Mouse (Mus musculus): ENCODE results near the gene Tubg1. TPM values are rescaled to one million over a fixed set of nuclear protein-coding genes. Genes with fewer than 3 reads are reported as not detected.
A peak's percentile ranks its signal among the peaks of the same experiment; 100 is the strongest.

Gene Tubg1
- polyA plus RNA-seq, 2 experiments, result 32.4 to 52.7 TPM

- H3K4me1 ChIP-seq (ENCODE audit: control insufficient read depth, insufficient read depth, low read length), result peaks cover 12% of the 10 kb centered on the region
- H3K27ac ChIP-seq (replicated peaks; ENCODE audit: low read depth, low read length), result peak overlapping the region; percentile 81
- ATAC-seq (ENCODE audit: low FRiP score, low read depth) (peak; percentile 60), DNase-seq (ENCODE audit: low spot score) (peak; percentile 89)
- no peak overlapping the region for H3K4me2 ChIP-seq (replicated peaks; ENCODE audit: low read depth, low read length, severe bottlenecking)
- no peaks in the 10 kb centered on the region for H3K9me3 ChIP-seq (ENCODE audit: control insufficient read depth, low read length)
- WGBS, result 11% methylated on average over 9 of the region's 9 CpGs
- H3K4me3 ChIP-seq (replicated peaks; ENCODE audit: low read length), result no peak overlapping the region
- H3K36me3 ChIP-seq (ENCODE audit: control insufficient read depth, insufficient read depth, low read length), result no peaks in the 10 kb centered on the region
- TF ChIP-seq POLR2A (IDR thresholded peaks at IDR 0.05; ENCODE audit: borderline replicate concordance, extremely low read depth, insufficient read depth, insufficient read length), result no peak
- H3K9ac ChIP-seq (ENCODE audit: low read depth, low read length, severe bottlenecking), result peak overlapping the region; percentile 18; the same call in 1 of the 2 replicates
- H3K27me3 ChIP-seq (ENCODE audit: control insufficient read depth, insufficient read depth, low read length), result no peaks in the 10 kb centered on the region
These were observed 29.7 kb downstream of the Tubg1 start for GRCm38 (mm10) chr11:101149178-101150105.

GRCm38 (mm10) chr11:101151063-101151462, 31.3 kb downstream of the Tubg1 start:
- H3K27me3 ChIP-seq (ENCODE audit: control insufficient read depth, insufficient read depth, low read length), result no peaks in the 10 kb centered on the region
- ATAC-seq (ENCODE audit: low FRiP score, low read depth), result no peak
- H3K36me3 ChIP-seq (ENCODE audit: control insufficient read depth, insufficient read depth, low read length), result no peaks in the 10 kb centered on the region
- TF ChIP-seq POLR2A (IDR thresholded peaks at IDR 0.05; ENCODE audit: borderline replicate concordance, extremely low read depth, insufficient read depth, insufficient read length), result no peak
- DNase-seq (ENCODE audit: low spot score), result no peak
- peaks cover 17% of the 10 kb centered on the region for H3K4me1 ChIP-seq (ENCODE audit: control insufficient read depth, insufficient read depth, low read length)
- H3K4me3 ChIP-seq (replicated peaks; ENCODE audit: low read length), result no peak overlapping the region
- no peaks in the 10 kb centered on the region for H3K9me3 ChIP-seq (ENCODE audit: control insufficient read depth, low read length)
- no peak overlapping the region for H3K27ac ChIP-seq (replicated peaks; ENCODE audit: low read depth, low read length)
- no peak overlapping the region for H3K9ac ChIP-seq (ENCODE audit: low read depth, low read length, severe bottlenecking)
- 60% methylated on average over 2 of the region's 2 CpGs for WGBS
- H3K4me2 ChIP-seq (replicated peaks; ENCODE audit: low read depth, low read length, severe bottlenecking), result no peak overlapping the region

GRCm38 (mm10) chr11:101152825-101153224, 33.1 kb downstream of the Tubg1 start:
- no peak for ATAC-seq (ENCODE audit: low FRiP score, low read depth)
- H3K4me2 ChIP-seq (replicated peaks; ENCODE audit: low read depth, low read length, severe bottlenecking), result no peak overlapping the region
- H3K9ac ChIP-seq (ENCODE audit: low read depth, low read length, severe bottlenecking), result no peak overlapping the region
- H3K27me3 ChIP-seq (ENCODE audit: control insufficient read depth, insufficient read depth, low read length), result no peaks in the 10 kb centered on the region
- DNase-seq (ENCODE audit: low spot score), result no peak
- H3K4me3 ChIP-seq (replicated peaks; ENCODE audit: low read length), result no peak overlapping the region
- H3K36me3 ChIP-seq (ENCODE audit: control insufficient read depth, insufficient read depth, low read length), result no peaks in the 10 kb centered on the region
- WGBS, result 52% methylated on average over 1 of the region's 1 CpGs
- peaks cover 20% of the 10 kb centered on the region for H3K4me1 ChIP-seq (ENCODE audit: control insufficient read depth, insufficient read depth, low read length)
- no peak overlapping the region for H3K27ac ChIP-seq (replicated peaks; ENCODE audit: low read depth, low read length)
- no peaks in the 10 kb centered on the region for H3K9me3 ChIP-seq (ENCODE audit: control insufficient read depth, low read length)
- TF ChIP-seq POLR2A (IDR thresholded peaks at IDR 0.05; ENCODE audit: borderline replicate concordance, extremely low read depth, insufficient read depth, insufficient read length), result no peak

GRCm38 (mm10) chr11:101154648-101155047, 34.9 kb downstream of the Tubg1 start:
- no peaks in the 10 kb centered on the region for H3K9me3 ChIP-seq (ENCODE audit: control insufficient read depth, low read length)
- no peaks in the 10 kb centered on the region for H3K36me3 ChIP-seq (ENCODE audit: control insufficient read depth, insufficient read depth, low read length)
- H3K4me2 ChIP-seq (replicated peaks; ENCODE audit: low read depth, low read length, severe bottlenecking), result no peak overlapping the region
- ATAC-seq (ENCODE audit: low FRiP score, low read depth), result no peak
- H3K27me3 ChIP-seq (ENCODE audit: control insufficient read depth, insufficient read depth, low read length), result no peaks in the 10 kb centered on the region
- peaks cover 9% of the 10 kb centered on the region; the same call in 1 of the 2 replicates for H3K4me1 ChIP-seq (ENCODE audit: control insufficient read depth, insufficient read depth, low read length)
- no peak overlapping the region for H3K9ac ChIP-seq (ENCODE audit: low read depth, low read length, severe bottlenecking)
- no peak for DNase-seq (ENCODE audit: low spot score)
- no peak overlapping the region for H3K4me3 ChIP-seq (replicated peaks; ENCODE audit: low read length)
- no peak for TF ChIP-seq POLR2A (IDR thresholded peaks at IDR 0.05; ENCODE audit: borderline replicate concordance, extremely low read depth, insufficient read depth, insufficient read length)
- H3K27ac ChIP-seq (replicated peaks; ENCODE audit: low read depth, low read length), result no peak overlapping the region

- Histone ChIP-seq H3K9ac (ENCODE audit: low read depth, low read length, severe bottlenecking) (no peak overlapping the region), H3K4me1 (ENCODE audit: control insufficient read depth, insufficient read depth, low read length) (peaks cover 8% of the 10 kb centered on the region; the same call in 1 of the 2 replicates), H3K4me3 (replicated peaks; ENCODE audit: low read length) (no peak overlapping the region), H3K4me2 (replicated peaks; ENCODE audit: low read depth, low read length, severe bottlenecking) (peak overlapping the region; percentile 72), H3K27ac (replicated peaks; ENCODE audit: low read depth, low read length) (no peak overlapping the region), H3K27me3 (ENCODE audit: control insufficient read depth, insufficient read depth, low read length) (no peaks in the 10 kb centered on the region), H3K9me3 (ENCODE audit: control insufficient read depth, low read length) (no peaks in the 10 kb centered on the region), H3K36me3 (ENCODE audit: control insufficient read depth, insufficient read depth, low read length) (no peaks in the 10 kb centered on the region)
- DNase-seq (ENCODE audit: low spot score), result no peak
- no peak for TF ChIP-seq POLR2A (IDR thresholded peaks at IDR 0.05; ENCODE audit: borderline replicate concordance, extremely low read depth, insufficient read depth, insufficient read length)
- no peak for ATAC-seq (ENCODE audit: low FRiP score, low read depth)
- WGBS, result 72% methylated on average over 6 of the region's 6 CpGs
These were observed 35.4 kb downstream of the Tubg1 start for GRCm38 (mm10) chr11:101155151-101155550.
